Mouse (Mus musculus): ENCODE results near the gene Ldlrad1.

The Ldlrad1 gene

DNA sequence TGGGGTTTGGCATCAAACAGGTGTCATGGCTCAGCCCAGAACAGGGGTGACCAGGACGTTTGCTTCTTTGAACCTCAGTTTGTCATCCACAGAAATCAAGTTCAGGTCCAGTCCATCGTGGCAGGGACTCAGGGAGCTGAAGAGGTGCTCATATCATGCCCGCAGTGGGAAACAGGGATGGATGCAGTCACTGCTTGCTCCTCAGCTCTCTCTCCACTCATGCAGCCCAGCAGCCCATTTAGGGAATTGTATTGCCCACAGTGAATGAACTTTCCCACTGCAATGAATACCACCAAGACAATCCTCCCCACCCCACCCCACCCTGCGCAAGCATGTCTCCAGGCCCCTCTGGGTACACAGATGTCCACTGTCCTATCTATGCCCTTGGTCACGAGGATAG is 3.0 kb downstream of the Ldlrad1 start:
- DNase-seq: no peak

DNA sequence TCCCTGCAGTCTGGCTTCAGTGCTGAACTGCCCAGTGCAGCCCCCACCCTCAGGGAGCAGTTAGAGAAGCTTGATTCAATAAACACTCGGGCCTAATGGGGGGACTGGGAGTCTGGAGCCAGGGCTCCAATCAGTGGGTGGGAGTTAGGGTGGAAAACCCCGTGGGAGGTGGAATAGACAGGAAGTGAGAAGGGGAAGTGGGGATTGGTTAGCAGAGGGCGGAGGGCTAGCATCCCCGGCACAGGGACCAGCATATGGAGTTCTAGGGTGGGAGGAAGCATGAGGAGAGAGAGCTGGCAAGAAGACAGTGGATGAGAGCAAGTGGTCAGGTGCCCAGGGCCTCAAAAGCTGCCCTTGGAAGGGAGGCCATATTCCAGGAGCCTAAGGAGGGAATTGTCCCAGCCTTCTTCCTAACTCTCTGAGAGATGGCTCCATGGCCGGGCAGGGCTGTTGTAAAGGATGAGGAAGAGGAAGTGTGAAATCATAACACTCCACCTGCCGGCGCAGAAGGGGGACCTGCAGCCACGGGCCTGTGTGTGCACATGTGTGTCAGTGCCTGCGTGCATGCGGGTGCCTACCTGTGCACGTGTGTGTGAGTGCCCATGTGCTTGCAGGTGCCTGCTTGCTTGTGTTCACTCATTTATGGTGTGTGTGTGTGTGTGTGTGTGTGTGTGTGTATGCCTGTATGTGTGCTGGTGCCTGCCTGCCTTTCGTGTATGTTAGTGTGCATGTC is 4.5 kb downstream of the Ldlrad1 start:
- no peak for DNase-seq

DNA sequence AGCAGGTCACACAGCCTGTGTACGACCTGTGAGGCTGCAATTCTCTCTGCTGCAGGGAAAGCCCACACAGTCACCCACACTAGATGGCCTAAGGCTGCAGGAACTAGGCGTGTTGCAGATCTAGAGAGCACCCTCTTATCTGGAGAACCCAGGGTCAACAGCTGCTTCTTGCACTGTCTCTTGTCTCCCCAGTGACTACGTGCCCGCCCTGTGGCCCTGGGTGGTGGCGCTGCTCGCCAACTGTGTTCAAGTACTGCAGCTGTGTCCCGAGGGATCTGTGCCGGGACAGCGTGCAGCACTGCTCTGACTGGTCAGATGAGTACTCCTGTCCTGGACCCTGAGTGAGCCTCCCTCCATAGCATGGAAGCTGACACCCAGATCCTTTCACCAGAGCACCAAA is 8.6 kb downstream of the Ldlrad1 start:
- DNase-seq: peak; percentile 93

DNA sequence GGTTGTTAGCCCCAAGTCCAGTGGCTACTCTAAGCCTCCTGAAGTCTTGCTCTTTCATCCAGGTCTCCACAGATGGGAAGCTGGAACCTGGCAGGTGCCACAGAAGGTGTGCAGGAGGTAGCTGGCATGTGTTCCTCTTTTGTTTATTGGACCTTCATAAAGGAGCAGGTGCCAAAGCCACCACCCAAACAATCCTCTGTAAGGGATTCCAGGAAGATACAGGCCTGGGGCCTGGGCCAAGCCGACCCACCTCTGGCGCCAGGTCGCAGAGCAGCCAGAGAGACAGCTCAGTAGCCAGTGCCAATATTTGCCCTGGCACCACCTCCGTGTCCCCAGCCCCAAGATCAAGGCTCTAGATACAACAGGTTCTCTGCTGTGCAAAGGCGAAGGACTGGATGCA is 12.5 kb downstream of the Ldlrad1 start:
- DNase-seq: no peak

DNA sequence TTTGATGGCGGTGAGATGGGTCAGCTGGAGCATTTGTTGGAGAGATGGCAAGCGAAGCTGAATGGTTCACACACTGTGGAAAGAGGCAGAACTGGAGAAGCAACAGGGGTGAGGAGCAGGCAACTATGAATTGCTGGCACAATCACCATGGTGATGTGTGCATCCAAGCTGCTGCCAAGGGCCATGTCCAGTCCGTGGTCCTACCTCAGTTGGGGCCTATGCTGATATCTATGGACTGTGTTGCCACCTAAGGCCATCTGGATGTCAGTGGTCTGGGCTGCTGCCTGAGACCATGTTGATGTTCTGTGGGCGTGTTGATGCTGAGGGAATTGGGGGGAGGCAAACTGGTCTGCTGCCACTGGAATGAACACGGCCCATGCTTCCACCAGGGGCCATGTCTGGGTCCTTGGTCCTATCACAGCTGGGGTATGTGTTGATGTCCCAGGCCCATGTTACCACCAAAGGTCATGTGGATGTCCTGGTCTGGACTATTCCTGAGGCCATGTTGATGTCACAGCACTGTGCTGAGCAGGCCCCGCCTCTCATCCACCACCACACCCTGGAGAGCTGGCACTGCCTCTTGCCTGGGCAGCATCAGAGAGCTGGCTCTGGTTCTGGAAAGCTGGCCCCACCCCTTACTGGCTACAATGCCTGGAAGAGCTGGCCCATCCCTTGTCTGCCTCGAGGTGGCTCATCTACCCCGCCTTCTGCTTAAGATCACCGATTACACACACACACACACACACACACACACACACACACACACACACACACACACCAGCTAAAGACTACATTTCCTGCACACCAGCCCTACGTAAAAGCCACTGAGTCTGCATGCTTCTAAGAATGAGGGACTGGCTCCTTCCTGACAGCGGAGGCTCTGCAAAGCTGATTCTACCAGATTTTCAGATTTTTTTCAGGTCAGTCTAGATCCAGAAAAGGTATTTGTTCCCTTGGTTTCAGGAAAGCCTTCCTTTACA is 14.5 kb downstream of the Ldlrad1 start:
- DNase-seq: peak; percentile 51

DNA sequence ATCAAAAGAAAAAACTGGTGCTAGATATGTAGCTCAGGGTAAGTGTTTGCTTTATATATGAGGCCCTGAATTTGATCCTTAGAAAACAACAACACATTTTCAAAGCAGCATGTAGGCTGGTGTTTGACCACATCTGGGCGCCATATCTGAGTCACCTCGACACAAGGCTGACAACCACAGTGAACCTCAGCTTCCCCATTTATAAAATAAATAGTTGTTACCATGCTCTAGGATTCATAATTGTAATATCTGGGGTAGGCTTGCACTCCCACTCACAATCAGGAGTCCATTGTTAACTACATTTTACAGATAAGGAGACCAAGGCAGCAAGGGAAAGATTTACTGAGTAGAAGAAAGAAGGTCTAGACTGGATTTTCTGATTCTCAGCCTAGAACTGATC is 17.3 kb downstream of the Ldlrad1 start:
- no peak for DNase-seq

DNA sequence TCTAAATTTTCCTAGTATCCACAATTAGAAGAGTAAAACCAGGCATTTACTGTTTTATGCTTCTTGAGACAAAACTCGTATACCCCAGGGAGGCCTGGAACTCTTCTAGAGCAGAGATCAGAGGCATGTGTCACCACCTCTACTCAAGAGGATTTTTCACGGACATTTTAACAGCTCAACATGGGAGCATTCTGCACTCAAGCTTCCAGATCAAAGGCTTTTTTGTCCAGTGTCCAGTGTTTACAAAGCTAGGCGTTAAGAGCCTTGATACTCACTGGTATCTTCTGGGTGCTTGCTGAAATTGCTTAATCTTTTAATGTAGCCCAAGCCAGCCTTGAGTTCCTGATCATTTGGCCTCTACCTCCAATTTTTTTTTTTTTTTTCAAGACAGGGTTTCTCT is 23.2 kb downstream of the Ldlrad1 start:
- DNase-seq: no peak

DNA sequence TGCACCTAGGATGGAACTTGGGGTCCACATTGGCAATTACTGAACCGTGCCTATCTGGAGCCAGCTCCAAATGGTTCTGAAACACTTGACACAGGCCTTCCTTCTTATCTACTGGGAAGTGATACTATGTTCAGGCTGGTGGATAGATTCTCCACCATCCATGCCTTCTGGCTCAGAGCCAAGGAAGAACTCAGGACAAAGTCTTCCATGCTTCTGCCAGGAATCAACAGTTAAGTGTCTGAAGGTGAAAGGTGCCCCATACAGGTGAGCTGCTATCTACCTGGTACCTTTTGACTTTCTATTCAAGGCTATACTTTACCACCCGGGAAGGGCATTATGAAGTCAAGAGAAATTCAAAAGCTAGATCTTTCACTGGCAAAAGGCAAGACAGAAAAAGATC is 29.3 kb downstream of the Ldlrad1 start:
- DNase-seq: no peak

DNA sequence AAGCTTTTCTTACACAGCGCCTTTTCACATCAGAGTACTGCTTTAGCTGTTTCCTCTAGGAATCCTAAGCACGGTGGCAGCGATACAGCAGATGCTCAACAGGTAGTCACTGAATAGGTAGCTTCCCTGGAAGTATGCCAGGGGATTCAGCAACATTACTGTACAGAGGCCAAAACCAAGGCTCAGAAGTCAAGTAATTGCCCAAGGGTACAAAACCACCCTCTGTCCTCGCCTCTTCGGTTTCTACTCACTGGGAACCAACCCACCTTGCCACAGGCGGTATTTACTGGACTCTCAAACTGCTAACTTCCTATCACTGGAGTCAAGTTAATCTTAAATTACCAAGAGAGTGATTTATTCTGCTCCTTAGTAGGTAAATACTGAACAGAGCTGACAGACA is 31.2 kb downstream of the Ldlrad1 start:
- no peak for DNase-seq

DNA sequence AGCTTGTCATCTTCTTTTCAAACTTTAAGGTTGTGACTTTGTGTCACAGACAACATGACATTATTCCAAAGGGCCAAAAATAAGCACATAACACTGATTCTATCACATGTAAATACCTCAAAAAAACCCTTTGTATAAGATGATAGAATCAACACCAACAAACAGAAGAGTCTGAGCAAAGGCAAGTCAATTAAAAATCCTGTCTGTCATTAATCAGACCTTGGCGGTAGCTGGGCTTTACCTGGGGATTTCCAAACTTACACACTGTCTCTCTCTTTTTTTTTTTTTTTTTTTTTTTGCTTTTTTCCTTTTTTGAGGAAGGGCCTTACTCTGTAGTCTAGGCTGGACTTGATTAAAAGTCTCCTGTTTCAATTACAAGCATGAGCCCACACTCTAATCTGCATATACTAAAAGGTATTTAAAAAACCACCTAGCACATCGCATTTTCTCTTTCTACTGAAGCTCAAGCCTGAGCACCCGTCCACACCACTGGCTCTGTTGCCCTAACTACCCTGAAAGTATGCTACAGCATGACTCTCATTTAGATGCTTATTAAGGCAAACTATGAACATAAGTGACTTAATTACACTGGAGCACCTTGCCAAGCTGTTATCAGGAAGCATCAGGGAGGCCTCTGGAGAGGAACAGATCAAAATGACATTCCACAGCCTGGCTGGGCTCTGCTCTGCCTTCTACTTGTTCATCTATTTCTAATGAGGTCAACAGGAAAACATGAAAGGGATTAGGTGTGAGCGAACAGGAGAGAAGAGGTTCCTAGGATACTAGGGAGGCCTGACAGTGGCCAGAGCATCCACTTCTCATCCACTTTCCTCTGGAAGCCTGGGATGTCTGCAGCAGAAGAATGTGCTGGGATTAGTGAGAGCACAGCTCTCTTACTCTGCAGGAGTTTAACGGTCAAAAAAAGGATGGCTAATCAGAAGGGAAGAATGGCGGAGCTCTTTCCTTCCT is 34.7 kb downstream of the Ldlrad1 start:
- DNase-seq: no peak

DNA sequence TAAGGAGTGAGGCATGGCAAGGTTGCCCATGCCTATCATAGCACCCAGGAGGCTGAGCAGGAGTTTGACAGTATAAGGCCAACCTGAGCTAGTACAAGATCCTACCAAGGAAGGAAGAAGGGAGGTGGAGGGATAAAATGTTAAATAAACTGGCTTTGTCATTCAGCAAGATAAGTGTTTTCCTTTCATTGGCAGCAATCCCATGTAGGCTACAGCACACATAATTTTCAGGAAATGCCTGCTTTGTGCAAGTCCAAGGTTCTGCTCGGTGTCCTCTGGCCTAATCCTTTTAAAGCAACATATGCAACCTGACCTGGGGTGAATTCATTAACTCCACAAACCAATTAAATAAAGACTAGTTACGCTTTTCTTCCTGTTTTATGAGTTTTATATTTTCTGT is 36.4 kb downstream of the Ldlrad1 start:
- no peak for DNase-seq

DNA sequence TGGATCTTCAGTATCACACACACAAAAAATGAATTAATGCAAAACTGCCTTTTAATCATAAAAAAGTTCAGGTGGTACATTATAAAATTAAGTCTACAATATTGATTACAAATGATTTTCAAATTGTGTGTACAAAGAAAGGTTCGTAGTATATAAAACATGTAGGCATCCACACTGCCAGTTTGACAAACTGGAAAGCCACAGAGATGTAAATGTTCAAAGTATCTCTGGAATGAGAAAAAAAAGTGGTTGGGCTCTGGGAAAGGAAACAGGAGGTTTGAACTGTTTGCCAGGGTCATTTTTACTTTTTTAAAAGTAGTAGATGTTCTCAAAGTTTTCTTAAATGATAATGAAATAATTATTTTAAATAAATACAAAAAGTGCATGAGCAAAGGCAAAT is 37.1 kb downstream of the Ldlrad1 start:
- no peak for DNase-seq

DNA sequence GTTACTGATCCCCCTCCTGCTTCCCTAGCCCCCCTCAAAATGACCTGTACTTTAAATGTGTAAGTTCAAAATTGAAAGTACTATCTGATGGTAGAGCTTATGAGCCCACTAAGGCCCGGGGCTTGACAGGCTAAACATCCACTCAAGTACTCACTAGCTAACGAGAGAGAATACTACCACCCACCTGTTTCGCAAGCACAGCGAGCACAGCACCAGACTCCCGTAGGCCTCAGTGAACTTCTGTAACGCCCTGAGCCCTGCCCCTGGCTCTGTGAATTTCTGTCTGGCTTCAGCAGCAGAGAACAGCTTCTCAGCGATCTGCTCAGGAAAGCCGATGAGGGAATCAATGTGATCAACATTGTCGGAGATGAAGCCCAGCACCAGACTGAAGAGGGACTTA is 38.1 kb downstream of the Ldlrad1 start:
- DNase-seq: peak; percentile 9

DNA sequence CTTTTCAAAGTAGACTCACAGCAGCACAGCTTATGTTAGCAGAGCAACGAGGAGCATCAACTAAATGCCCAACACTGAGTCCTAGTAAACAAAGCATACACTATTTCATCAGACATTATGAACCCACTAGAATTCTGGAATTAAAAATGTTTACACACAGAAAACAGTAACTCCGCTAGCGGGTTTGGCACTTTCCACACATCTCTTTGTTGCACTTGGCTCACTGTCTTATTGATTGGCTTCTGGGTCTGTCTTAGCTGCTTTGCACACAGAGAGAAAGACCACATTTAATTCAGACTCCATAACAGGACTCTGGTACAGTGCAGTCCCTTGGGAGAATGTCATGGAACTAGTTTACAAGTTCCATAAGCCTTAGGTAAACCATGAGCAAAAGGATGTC is 39.1 kb downstream of the Ldlrad1 start:
- DNase-seq: no peak

DNA sequence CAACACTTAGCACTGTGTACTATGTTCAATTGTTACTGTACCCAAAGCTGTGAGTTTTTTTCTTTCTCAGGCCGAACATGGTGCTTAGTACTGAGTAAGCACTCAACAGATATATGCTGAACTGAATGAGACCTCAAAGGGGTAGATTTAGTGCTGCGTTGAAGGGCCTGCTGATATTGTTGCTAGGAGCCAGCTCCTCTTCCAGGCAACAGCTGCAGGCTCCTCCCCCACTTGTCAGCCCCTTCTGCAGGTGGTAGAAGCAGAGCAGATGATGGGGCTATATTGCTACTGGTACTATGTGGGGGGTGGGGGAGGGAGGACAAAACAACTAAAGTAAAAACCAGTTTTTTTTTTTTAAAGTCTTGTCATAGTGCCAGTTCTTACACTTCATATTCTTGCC is 40.5 kb downstream of the Ldlrad1 start:
- DNase-seq: peak; percentile 7

DNA sequence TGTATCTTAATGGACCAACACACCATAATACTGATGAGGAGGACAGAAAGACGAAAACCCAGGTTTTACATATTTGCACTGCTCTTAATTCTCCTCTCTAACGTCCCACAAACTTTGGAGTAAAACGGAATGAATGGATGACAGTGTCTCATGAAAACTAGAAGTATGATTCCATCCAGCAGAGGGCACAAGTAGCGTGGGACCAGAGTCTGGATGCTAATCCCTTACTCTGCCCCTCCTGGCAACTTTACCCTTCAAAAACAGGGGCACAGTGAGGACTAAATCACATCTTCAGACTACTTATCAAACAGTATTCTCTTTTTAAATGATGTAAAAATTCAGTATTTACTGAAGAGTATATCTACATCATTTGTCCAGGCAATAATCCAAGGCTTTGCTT is 41.5 kb downstream of the Ldlrad1 start:
- peak; percentile 30 for DNase-seq

DNA sequence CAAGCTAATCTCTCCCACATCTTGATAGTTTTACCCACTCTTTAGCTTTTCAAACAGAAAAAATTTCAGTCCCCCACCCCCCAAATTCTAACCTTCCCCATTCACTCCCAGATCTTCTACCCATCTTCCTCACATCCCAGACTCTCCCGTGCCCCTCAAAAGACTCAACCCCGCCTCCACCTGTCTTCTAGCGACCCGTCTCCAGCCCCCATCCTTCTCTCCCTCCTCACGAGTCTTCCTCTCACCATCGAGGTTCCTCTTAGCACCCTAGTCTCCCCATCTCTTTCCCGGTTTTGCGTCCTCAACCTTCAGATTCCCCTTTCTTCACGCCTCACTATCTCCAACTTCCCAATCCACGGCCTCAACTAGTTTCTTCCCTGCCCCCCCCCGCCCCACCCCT is 43.5 kb downstream of the Ldlrad1 start:
- DNase-seq: no peak

DNA sequence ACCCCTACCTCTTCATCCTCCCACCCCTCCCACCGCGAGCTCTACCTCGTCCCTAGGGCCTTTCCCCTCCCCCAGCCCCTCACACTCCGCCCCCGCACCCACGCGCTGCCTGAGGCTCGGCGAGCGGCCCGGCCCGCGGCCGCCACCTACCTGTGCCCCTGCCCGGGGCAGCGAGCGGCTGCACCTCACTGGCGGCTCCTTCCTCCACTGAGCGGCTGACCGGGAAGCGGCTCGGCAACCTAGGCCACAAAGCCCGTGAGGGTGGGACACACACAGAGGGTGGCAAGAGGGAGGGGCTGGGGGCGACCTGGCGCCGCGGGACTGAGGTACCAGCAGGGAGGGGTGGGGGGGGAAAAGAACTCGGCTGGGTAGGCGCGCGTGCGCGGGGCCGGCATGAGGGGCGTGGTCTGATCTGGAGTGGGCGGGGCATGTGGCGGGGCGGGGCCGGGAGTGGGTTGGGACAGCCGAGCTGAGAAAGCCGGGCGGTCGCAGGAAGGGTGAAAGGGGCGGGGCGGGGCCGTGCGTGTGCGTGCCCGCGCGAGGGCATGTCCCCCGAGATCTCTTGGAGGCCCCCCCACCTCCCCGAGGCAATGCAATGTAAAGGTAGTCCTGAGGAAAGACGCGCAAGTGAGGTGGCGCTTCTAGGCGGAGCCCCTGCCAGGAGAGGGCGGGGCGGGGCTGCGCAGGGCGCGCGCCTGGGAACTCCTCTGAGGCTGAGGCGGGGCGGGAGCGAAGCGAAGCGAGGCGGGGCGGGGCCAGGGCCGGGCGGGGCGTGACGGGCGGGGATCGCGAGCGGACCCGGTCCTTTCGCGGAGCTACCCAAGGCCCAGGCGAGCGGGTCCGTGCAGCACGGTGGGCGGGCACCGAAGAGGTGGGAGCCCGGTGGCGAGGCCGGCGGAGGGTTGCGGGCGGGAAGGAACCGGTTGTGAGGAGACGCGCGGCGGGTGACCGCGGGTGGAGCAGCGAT is 44.4 kb downstream of the Ldlrad1 start, which contains the start of the genes Lrrc42 and Hspb11:
TSS of gene Lrrc42 (minus strand) at position 408 of the 967 bp plus-strand sequence.
TSS of gene Hspb11 (plus strand) at position 469 of the 967 bp plus-strand sequence.
- DNase-seq: peak; percentile 97

DNA sequence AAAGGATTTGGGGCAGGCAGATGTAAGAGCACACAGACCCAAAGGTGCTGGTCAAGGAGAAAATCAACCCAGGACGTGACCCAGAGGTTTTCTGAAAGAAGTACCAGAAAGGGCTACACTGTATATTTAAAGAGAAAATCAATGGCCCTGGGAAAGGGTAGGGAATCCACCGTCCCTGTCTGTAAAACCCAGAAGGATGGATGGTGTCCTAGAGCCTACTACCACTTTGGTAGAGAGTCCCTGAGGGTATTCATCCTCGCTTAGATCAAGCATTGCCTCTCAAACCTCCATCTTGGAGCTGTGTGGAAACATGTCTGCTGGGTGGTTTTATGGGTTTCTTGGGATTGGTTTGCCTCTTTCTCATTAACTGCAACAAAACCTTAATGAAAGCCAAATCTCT is 45.4 kb downstream of the Ldlrad1 start:
- no peak for DNase-seq

DNA sequence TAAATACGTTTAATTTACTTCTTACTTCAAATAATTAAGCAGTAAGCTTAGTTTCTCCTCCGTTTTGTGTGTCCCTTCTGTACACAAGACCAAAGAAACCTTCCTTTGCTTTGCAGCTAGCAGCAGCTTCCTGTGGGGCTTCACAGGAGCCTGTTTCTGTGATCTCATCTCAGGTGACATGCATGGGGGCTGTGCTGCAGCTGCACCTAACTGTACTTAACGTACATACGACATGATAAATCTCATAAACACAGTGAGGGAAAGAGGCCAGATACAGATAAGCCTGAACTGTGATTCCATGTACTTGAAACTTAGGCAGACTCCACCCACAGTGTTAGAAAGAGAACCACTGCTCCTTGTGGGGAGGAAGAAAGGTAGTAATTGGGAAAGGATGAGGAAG is 51.0 kb downstream of the Ldlrad1 start:
- DNase-seq: no peak
